25 mouse cellular contexts compared by ENCODE assay signal in the genomic region with DNA sequence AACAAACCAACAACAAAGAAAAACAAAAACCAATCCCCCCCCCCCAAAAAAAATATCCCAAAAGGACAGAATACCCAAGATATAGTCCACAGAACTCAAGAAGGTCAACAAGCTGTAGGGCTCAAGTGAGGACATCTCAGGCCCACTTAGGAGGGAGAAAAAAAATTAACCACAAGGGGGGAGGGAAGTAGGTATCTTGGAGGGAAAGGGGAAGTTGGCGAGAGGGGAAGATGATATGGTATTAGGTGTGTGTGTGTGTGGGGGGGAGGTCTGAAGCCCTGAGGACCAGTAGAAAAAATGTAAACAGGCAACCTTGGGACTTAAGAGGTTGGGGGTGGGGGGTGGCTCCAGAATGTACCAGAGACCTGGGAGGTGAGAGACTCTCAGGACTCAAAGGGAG.
DNase-seq lines count a peak whose midpoint lies in the region; ATAC-seq and TF ChIP-seq lines count a peak whose summit lies in the region.
"Had no signal": no experiment of that assay in that cellular context is flagged by ENCODE, and none has a peak within 500 bp of the region (broad histone marks: within the 10 kb centered on the region; RNA-seq: fewer than 3 reads in every experiment).

No protein-coding gene starts in this region.

- TF ChIP-seq CTCF in CH12.LX (conservative IDR thresholded peaks at IDR 0.05 in 1 of 2, IDR thresholded peaks at IDR 0.05 in 1 of 2; ENCODE audit: low read depth in 2 of 2, low read length in 2 of 2): no peak
- TF ChIP-seq CTCF in cerebellum, adult 2 months (IDR thresholded peaks at IDR 0.05; ENCODE audit: borderline replicate concordance, insufficient read depth, low read depth, low read length): no peak

- in situ Hi-C loops in CH12.LX (cut with MboI; ENCODE audit: low pct_ligation_motif_present, low pct_unique_long_range_greater_than_20kb, low sequenced_read_pairs): no loop called here

- no peaks in the 10 kb centered on the region for H3K27me3 ChIP-seq in CH12.LX (replicated peaks)
- H3K27me3 ChIP-seq in cerebellum, adult 2 months (ENCODE audit: control insufficient read depth, insufficient read depth, low read length): no peaks in the 10 kb centered on the region
- H3K27me3 ChIP-seq in forebrain, embryonic 11.5 days (ENCODE audit: control insufficient read depth, insufficient read depth, low read length): no peaks in the 10 kb centered on the region
- H3K27me3 ChIP-seq: embryonic facial prominence, embryonic 13.5 days; embryonic facial prominence, embryonic 15.5 days; forebrain, embryonic 13.5 days; forebrain, embryonic 15.5 days; Patski had no signal

- ATAC-seq in common myeloid progenitor, adult 5-6 weeks (replicated peaks; ENCODE audit: low read depth, poor library complexity, severe bottlenecking): peak; percentile 63
- ATAC-seq in megakaryocyte progenitor cell, adult 5-6 weeks (replicated peaks; ENCODE audit: poor library complexity): peak; percentile 68; the same call in 1 of the 2 replicates
- ATAC-seq in forebrain, embryonic 11.5 days (replicated peaks; ENCODE audit: low FRiP score): no peak
- ATAC-seq: activated CD4-positive, CD25-positive, alpha-beta regulatory T cell, adult 4 months; CD4-positive, CD25-positive, alpha-beta regulatory T cell, adult 4 months; forebrain, embryonic 13.5 days; forebrain, embryonic 15.5 days; forebrain, postnatal 0 days; Patski had no signal

- H3K9me3 ChIP-seq in CH12.LX (replicated peaks; ENCODE audit: low read length): no peaks in the 10 kb centered on the region
- no peaks in the 10 kb centered on the region for H3K9me3 ChIP-seq in forebrain, embryonic 11.5 days (ENCODE audit: control insufficient read depth, low read length)
- H3K9me3 ChIP-seq: embryonic facial prominence, embryonic 13.5 days; embryonic facial prominence, embryonic 15.5 days; forebrain, embryonic 10.5 days; forebrain, embryonic 13.5 days; forebrain, embryonic 15.5 days had no signal

- H3K27ac ChIP-seq in CH12.LX (ENCODE audit: insufficient read depth, low read depth): no peak overlapping the region
- no peak overlapping the region for H3K27ac ChIP-seq in cerebellum, adult 2 months (ENCODE audit: insufficient read depth, low read length)
- H3K27ac ChIP-seq in forebrain, embryonic 11.5 days (ENCODE audit: low read depth, low read length): no peak overlapping the region
- H3K27ac ChIP-seq: embryonic facial prominence, embryonic 13.5 days; embryonic facial prominence, embryonic 15.5 days; forebrain, embryonic 10.5 days; forebrain, embryonic 13.5 days; forebrain, embryonic 15.5 days had no signal

- H3K79me2 ChIP-seq in CH12.LX (replicated peaks; ENCODE audit: control insufficient read depth, extremely low read depth, insufficient read depth, poor library complexity, severe bottlenecking): no peaks in the 10 kb centered on the region

- peaks cover 0 to 7% of the 10 kb centered on the region in 2 experiments; a peak in 2 of 4 replicates for H3K4me1 ChIP-seq in CH12.LX (ENCODE audit: control insufficient read depth in 1 of 2, insufficient read depth in 2 of 2)
- no peaks in the 10 kb centered on the region for H3K4me1 ChIP-seq in cerebellum, adult 2 months (ENCODE audit: control insufficient read depth, insufficient read depth, low read length)
- no peaks in the 10 kb centered on the region for H3K4me1 ChIP-seq in forebrain, embryonic 11.5 days (replicated peaks; ENCODE audit: control insufficient read depth, insufficient read depth, low read length)
- H3K4me1 ChIP-seq: embryonic facial prominence, embryonic 13.5 days; embryonic facial prominence, embryonic 15.5 days; forebrain, embryonic 10.5 days; forebrain, embryonic 13.5 days; forebrain, embryonic 15.5 days had no signal

- H3K9ac ChIP-seq in CH12.LX (ENCODE audit: insufficient read depth, low read depth): no peak overlapping the region
- H3K9ac ChIP-seq in forebrain, embryonic 11.5 days (ENCODE audit: low read length): no peak overlapping the region
- H3K9ac ChIP-seq: embryonic facial prominence, embryonic 13.5 days; embryonic facial prominence, embryonic 15.5 days; forebrain, embryonic 13.5 days; forebrain, embryonic 15.5 days; forebrain, postnatal 0 days had no signal

- dilution Hi-C loops in CH12.LX (cut with MboI; ENCODE audit: extremely low pct_ligation_motif_present, extremely low pct_unique_long_range_greater_than_20kb, low sequenced_read_pairs): no loop called here

- no peak overlapping the region for H3K4me3 ChIP-seq in CH12.LX (replicated peaks in 1 of 3; ENCODE audit: low read depth in 2 of 3, low read length in 2 of 3, poor library complexity in 1 of 3)
- no peak overlapping the region for H3K4me3 ChIP-seq in cerebellum, adult 2 months (replicated peaks; ENCODE audit: insufficient read depth, low read depth, low read length)
- H3K4me3 ChIP-seq in forebrain, embryonic 11.5 days (ENCODE audit: low read depth, low read length): no peak overlapping the region
- H3K4me3 ChIP-seq: embryonic facial prominence, embryonic 13.5 days; embryonic facial prominence, embryonic 15.5 days; erythroblast, embryonic 14.5 days; forebrain, embryonic 10.5 days; forebrain, embryonic 13.5 days; forebrain, embryonic 15.5 days had no signal

- TF ChIP-seq EP300 in CH12.LX (IDR thresholded peaks at IDR 0.05; ENCODE audit: low read length): no peak

- no peak overlapping the region for H3K4me2 ChIP-seq in CH12.LX (ENCODE audit: insufficient read depth, low read depth, poor library complexity, severe bottlenecking)
- no peak overlapping the region for H3K4me2 ChIP-seq in forebrain, embryonic 11.5 days (ENCODE audit: low read depth, low read length, severe bottlenecking)
- H3K4me2 ChIP-seq: embryonic facial prominence, embryonic 13.5 days; embryonic facial prominence, embryonic 15.5 days; forebrain, embryonic 13.5 days; forebrain, embryonic 15.5 days had no signal

- DNase-seq in CH12.LX (ENCODE audit: extremely low read depth): peak; percentile 6
- DNase-seq in cerebellum, adult 2 months: no peak
- DNase-seq in forebrain, embryonic 11.5 days (ENCODE audit: low spot score): no peak
- DNase-seq in thymus, postnatal 14 days: no peak
- DNase-seq: adrenal gland, adult 8-10 months; adrenal gland, postnatal 25 days; B cell, adult 2 months; cerebellum, adult 11 months; cerebellum, adult 18-20 months; cerebellum, adult 9-10 months; cerebellum, postnatal 10 days; cerebellum, postnatal 25 days; embryo, embryonic 11 days; forebrain, postnatal 0 days had no signal

- TF ChIP-seq POLR2A in CH12.LX (IDR thresholded peaks at IDR 0.05; ENCODE audit: low read depth, low read length): no peak
- no peak for TF ChIP-seq POLR2A in cerebellum, adult 2 months (IDR thresholded peaks at IDR 0.05; ENCODE audit: borderline replicate concordance, insufficient read depth, low read length)

- TF ChIP-seq RAD21 in CH12.LX (IDR thresholded peaks at IDR 0.05; ENCODE audit: low read depth, low read length): no peak

- WGBS in cerebellum, adult 2 months: 88% methylated on average over 1 of the region's 1 CpGs
- WGBS in forebrain, embryonic 11.5 days: 71% methylated on average over 1 of the region's 1 CpGs

- no peaks in the 10 kb centered on the region for H3K36me3 ChIP-seq in CH12.LX (replicated peaks in 1 of 2; ENCODE audit: control insufficient read depth in 1 of 2, insufficient read depth in 1 of 2, low read length in 1 of 2)
- no peaks in the 10 kb centered on the region for H3K36me3 ChIP-seq in forebrain, embryonic 11.5 days (ENCODE audit: control insufficient read depth, insufficient read depth, low read length)
- H3K36me3 ChIP-seq: embryonic facial prominence, embryonic 13.5 days; embryonic facial prominence, embryonic 15.5 days; forebrain, embryonic 10.5 days; forebrain, embryonic 15.5 days had no signal

TF ChIP-seq in CH12.LX, 34 proteins besides CTCF, POLR2A, EP300 and RAD21:
- TF ChIP-seq MAX (IDR thresholded peaks at IDR 0.05; ENCODE audit: low read length) (no peak), JUND (conservative IDR thresholded peaks at IDR 0.05; ENCODE audit: low read depth, low read length) (no peak), ZC3H11A (IDR thresholded peaks at IDR 0.05; ENCODE audit: low read depth, low read length) (no peak)
